Mouse (Mus musculus) liver, postnatal 0 days (tissue): ENCODE data around the gene Tlnrd1. TPM values are rescaled to one million over a fixed set of nuclear protein-coding genes. Genes with fewer than 3 reads are reported as not detected.

Experiments used
- ATAC-seq: fragments of 200-750 bp; cut with Nextera tagmentation; 2 replicates; pipeline ENCODE4 v1.8.0; 2017; ENCODE audit warnings: mild to moderate bottlenecking, moderate library complexity
- DNase-seq: peaks from one replicate; pipeline ENCODE4 v3.0.0-alpha.2; 2016
- H3K27ac ChIP-seq: fragments of 300-500 bp; sonication (generic); 2 replicates; pipeline ENCODE4 v1.5.1; 2014; ENCODE audit warnings: antibody characterized with exemption, moderate library complexity, mild to moderate bottlenecking, low read depth
- H3K27me3 ChIP-seq: fragments of 300-500 bp; sonication (generic); 2 replicates; pipeline ENCODE4 v1.6.1; 2014; ENCODE audit warnings: low read length, control low read depth, mixed read lengths; ENCODE audit not compliant: insufficient read depth
- H3K36me3 ChIP-seq: fragments of 300-500 bp; sonication (generic); replicated peaks from 2 replicates; pipeline ENCODE4 v1.6.1; 2014; ENCODE audit warnings: mild to moderate bottlenecking, control low read depth, low read length, moderate library complexity, mixed read lengths; ENCODE audit not compliant: insufficient read depth
- H3K4me1 ChIP-seq: fragments of 300-500 bp; sonication (generic); 2 replicates; pipeline ENCODE4 v1.6.1; 2014; ENCODE audit warnings: antibody characterized with exemption, mild to moderate bottlenecking, control low read depth; ENCODE audit not compliant: insufficient read depth
- H3K4me2 ChIP-seq: fragments of 300-500 bp; sonication (generic); 2 replicates; pipeline ENCODE4 v1.6.1; 2014; ENCODE audit warnings: low read depth, mild to moderate bottlenecking, low read length, moderate library complexity, mixed read lengths
- H3K4me3 ChIP-seq: fragments of 300-500 bp; sonication (generic); 2 replicates; pipeline ENCODE4 v1.5.1; 2014; ENCODE audit warnings: low read depth, low read length
- H3K9ac ChIP-seq: fragments of 300-500 bp; sonication (generic); replicated peaks from 2 replicates; pipeline ENCODE4 v1.6.1; 2014; ENCODE audit warnings: mild to moderate bottlenecking, moderate library complexity
- H3K9me3 ChIP-seq: fragments of 300-500 bp; sonication (generic); 2 replicates; pipeline ENCODE4 v1.6.1; 2016; ENCODE audit warnings: mild to moderate bottlenecking, control low read depth, low read length, mixed read lengths
- CTCF ChIP-seq: sonication (generic); IDR thresholded peaks from 2 replicates; pipeline ENCODE4 v1.5.1; 2016; ENCODE audit warnings: antibody characterized with exemption, low read depth
- EP300 ChIP-seq: IDR thresholded peaks from 2 replicates; pipeline ENCODE4 v1.6.1; 2016; ENCODE audit warnings: antibody characterized with exemption, low read depth, mild to moderate bottlenecking
- WGBS: fragments of 180-500 bp; shearing (Covaris S2); extraction: QIAGEN DNeasy Blood & Tissue Kit; methylation state at CpG from one replicate; pipeline ENCODE4 v1.1.7; 2014; ENCODE audit not compliant: insufficient replicate concordance; 5-methylcytosine and 5-hydroxymethylcytosine counted together
- polyA plus RNA-seq: library from polyadenylated mRNA; unstranded; fragments of >200 nt; fragmentation: Nextera tagmentation; extraction: Ambion mirVana; gene quantifications from 2 replicates; pipeline ENCODE4 v1.2.1, GENCODE M21; 2015

Tlnrd1 gene
- polyA plus RNA-seq, 1 experiment from 2014 or later: 6.0 TPM

DNA sequence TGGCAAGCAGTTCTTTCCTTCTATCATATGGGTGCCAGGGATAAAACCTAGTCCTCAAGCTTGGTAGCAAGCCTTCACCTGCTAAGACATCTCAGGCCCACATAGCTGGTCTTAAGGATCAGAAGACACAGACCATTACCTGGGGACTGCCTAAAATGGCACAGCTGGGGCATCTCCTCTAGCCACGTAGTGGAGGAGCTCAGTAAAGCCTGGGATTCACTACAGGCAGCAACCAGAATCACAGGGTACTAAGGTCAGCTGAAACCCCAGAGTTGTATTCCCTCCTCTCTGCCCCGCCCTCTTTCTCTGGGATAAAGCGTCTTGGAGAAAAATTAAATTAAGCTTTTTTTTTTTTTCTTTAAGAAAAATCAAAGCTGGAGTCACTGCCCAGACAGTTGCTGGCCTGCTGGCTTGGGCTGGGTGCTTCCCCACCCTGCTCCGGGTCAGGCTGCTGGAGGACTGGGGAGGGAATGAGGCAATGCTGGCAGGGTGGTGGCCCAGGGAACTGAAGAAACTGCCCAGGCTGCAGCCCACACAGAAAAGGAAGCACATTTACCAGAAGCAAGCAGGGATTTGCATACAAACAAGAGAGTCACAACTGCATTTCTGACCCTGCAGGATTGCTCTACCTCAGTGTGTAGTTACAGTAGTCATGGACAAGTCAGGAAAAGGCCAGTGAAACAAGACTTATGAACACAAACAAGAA is 24.6 kb downstream of the Tlnrd1 start:
- Histone ChIP-seq H3K9me3 (no peaks in the 10 kb centered on the region), H3K4me3 (no peak overlapping the region), H3K4me2 (no peak overlapping the region), H3K36me3 (no peaks in the 10 kb centered on the region), H3K4me1 (no peaks in the 10 kb centered on the region), H3K9ac (no peak overlapping the region), H3K27me3 (no peaks in the 10 kb centered on the region), H3K27ac (no peak overlapping the region)
- WGBS: 50% methylated on average over 4 of the region's 4 CpGs
- TF ChIP-seq CTCF: no peak
- no peak for TF ChIP-seq EP300
- ATAC-seq (peak; percentile 45; the same call in 1 of the 2 replicates), DNase-seq (peak; percentile 31)

DNA sequence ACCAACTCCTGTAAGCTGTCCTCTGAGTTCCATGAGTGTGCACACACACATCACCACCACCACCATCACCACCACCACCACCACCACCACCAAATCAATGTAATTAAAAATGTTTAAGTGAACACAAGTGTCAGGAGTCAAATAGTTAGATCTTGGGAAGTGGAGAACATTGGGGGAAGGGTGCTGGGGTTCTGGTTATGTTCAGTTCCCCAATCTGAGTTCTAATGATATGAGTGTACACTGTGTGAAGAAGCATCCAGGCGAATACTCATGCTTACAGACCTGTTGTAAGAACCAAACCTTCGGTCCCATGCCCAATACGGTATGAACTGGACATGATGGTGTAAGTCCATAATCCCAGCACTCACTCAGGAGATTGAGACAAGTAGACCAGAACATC is 26.2 kb downstream of the Tlnrd1 start:
- Histone ChIP-seq H3K27me3 (no peaks in the 10 kb centered on the region), H3K27ac (no peak overlapping the region), H3K36me3 (no peaks in the 10 kb centered on the region), H3K4me3 (no peak overlapping the region), H3K9ac (no peak overlapping the region), H3K4me1 (no peaks in the 10 kb centered on the region), H3K9me3 (no peaks in the 10 kb centered on the region), H3K4me2 (no peak overlapping the region)
- ATAC-seq: no peak
- WGBS: 76% methylated on average over 3 of the region's 3 CpGs
- no peak for DNase-seq
- TF ChIP-seq CTCF (no peak), EP300 (no peak)

DNA sequence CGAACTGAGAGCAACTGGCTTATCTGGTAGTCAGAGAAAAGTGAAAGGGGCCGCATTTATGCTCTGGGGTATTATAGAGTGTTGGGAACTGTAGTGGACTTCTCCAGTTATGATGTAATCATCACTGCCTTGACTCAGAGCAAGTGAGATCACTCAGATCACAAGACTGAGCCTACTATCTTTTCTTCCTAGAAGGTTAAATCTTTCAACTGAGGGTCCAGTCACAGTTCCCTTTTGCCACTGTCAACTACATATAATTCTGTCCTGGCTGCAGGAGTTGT is 27.0 kb downstream of the Tlnrd1 start:
- no peak overlapping the region for H3K9ac ChIP-seq
- TF ChIP-seq EP300: no peak
- TF ChIP-seq CTCF: no peak
- H3K36me3 ChIP-seq: no peaks in the 10 kb centered on the region
- H3K27me3 ChIP-seq: no peaks in the 10 kb centered on the region
- no peak overlapping the region for H3K4me2 ChIP-seq
- H3K4me3 ChIP-seq: no peak overlapping the region
- DNase-seq (no peak), ATAC-seq (no peak)
- H3K9me3 ChIP-seq: no peaks in the 10 kb centered on the region
- H3K4me1 ChIP-seq: peaks cover 5% of the 10 kb centered on the region; the same call in 1 of the 2 replicates
- 67% methylated on average over 2 of the region's 2 CpGs for WGBS
- no peak overlapping the region for H3K27ac ChIP-seq

DNA sequence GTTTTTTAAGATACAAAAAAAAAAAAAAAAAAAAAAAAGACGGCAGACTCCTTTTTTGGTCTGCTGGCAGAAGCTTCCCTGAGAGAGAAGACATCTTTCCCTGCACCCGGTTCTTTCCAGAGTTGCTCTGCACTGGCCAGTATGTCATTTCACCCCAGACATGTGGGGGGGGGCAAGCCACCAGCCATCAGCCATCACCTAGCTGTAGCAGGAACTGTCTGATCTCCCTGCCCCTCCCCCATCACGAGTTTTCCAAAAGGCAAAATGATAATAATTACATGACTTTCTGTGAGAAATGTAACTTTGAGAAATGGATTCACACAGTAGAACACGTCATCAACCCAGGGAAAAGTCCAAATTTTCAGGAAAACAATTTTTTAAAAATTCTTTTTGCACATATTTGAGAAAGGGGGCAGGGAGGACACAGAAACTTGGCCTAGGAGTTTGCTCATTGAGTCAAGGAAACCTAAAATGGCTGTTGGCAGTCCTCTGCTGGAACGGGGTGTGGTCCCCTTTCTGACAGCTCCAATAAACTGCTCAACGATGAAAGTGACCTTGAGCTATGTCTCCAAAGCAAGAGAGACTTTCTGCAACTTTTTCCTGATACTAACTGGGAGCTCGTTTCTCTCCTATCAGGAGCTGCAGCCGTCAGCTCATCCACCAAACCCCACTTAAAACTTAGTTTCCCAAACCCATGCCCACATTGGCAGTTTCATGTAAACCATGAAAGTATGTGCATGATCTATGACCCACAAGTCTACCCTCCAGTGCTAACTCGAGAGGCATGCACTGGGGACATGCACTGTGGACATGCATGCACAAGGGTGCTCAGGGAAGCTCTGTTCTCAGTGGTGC is 27.5 kb downstream of the Tlnrd1 start:
- no peak overlapping the region for H3K4me2 ChIP-seq
- no peak for TF ChIP-seq CTCF
- no peak for TF ChIP-seq EP300
- DNase-seq: no peak
- no peak overlapping the region for H3K27ac ChIP-seq
- WGBS: 64% methylated on average over 9 of the region's 9 CpGs
- no peak overlapping the region for H3K4me3 ChIP-seq
- no peaks in the 10 kb centered on the region for H3K9me3 ChIP-seq
- H3K36me3 ChIP-seq: no peaks in the 10 kb centered on the region
- no peak for ATAC-seq
- H3K4me1 ChIP-seq: peaks cover 8% of the 10 kb centered on the region; the same call in 1 of the 2 replicates
- no peaks in the 10 kb centered on the region for H3K27me3 ChIP-seq
- no peak overlapping the region for H3K9ac ChIP-seq

DNA sequence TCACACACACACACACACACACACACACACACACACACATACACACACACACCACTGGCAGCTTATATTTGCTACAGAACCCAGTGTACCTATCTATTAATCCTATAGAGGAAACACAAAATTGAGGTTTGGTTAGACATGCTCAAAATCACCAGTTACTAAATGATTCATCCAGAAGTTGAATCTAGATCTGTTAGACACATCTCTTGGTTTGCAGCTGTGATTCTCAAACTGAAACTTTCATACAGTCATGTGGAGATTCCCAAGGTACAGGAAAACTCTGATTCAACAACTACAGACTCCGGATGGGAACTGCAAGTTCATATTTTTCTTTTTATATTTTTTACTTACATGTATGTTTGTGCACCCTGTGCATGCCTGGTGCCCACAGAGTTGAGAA is 28.9 kb downstream of the Tlnrd1 start:
- 79% methylated on average over 1 of the region's 1 CpGs for WGBS
- H3K9ac ChIP-seq: no peak overlapping the region
- H3K4me1 ChIP-seq: peaks cover 8% of the 10 kb centered on the region; the same call in 1 of the 2 replicates
- H3K9me3 ChIP-seq: no peaks in the 10 kb centered on the region
- TF ChIP-seq CTCF: no peak
- TF ChIP-seq EP300: no peak
- no peak overlapping the region for H3K4me3 ChIP-seq
- no peak for ATAC-seq
- no peak overlapping the region for H3K27ac ChIP-seq
- H3K4me2 ChIP-seq: no peak overlapping the region
- H3K27me3 ChIP-seq: no peaks in the 10 kb centered on the region
- no peaks in the 10 kb centered on the region for H3K36me3 ChIP-seq
- no peak for DNase-seq

DNA sequence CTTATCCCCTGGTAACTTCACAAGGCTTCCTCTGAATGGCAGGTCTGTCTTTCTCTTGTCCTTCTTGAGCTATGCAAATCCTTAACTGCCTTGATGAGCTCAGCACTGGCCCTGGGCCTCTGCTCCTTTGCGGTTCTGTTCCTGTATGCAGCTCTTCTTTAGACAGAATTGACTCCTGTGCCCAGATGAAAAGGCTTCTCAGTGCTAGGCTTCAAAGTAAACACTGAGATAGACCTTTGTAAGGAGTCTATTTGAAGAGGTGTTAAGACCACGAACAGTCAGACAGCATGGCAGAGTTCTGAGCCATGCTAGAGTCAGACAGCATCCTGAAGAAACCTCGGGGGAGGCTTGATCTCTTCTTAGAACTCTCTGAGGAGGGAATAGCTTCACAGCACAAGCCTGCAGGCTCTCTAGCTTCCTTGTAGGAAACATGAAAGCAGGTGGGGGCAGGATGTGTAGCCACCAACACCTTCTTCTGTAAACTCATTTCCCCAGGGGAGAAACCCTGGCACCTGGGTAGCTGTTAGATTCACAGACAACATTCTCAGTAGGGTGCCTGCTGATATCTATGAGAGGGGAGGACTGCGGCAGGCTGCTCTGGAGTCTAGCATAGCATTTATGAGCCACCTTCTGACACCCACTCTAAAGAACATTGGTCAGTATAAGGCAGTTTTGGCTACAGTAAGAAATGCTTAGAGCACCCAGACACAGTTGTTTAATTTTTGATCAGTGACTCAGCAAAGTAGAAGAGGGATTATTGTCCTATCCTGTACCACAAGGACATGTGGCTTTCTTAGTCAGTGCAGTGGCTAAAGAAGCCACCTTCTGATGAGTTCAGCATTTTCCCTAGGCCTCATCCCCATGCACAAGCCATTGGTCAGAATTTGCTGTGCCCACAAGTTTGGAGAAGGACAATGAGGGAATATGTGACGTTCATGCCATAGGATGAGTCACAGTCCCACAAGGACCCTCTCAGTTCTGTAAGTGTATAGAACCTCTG is 31.4 kb downstream of the Tlnrd1 start:
- H3K9ac ChIP-seq: no peak overlapping the region
- no peak overlapping the region for H3K4me2 ChIP-seq
- no peak for DNase-seq
- WGBS: 47% methylated on average over 5 of the region's 5 CpGs
- no peaks in the 10 kb centered on the region for H3K36me3 ChIP-seq
- H3K27ac ChIP-seq: no peak overlapping the region
- H3K4me1 ChIP-seq: peaks cover 15% of the 10 kb centered on the region
- TF ChIP-seq CTCF (no peak), EP300 (no peak)
- no peaks in the 10 kb centered on the region for H3K9me3 ChIP-seq
- peak; percentile 15; the same call in 1 of the 2 replicates for ATAC-seq
- no peaks in the 10 kb centered on the region for H3K27me3 ChIP-seq
- no peak overlapping the region for H3K4me3 ChIP-seq
